In genomic region chr3:122378634-122379033, GRCm38 (mm10) we compare ENCODE assay signal across 25 mouse cellular contexts.
DNase-seq lines count a peak whose midpoint lies in the region; ATAC-seq lines count a peak whose summit lies in the region.
"Had no signal": no experiment of that assay in that cellular context is flagged by ENCODE, and none has a peak within 500 bp of the region (broad histone marks: within the 10 kb centered on the region; RNA-seq: fewer than 3 reads in every experiment).

No protein-coding gene starts in this region.

- ATAC-seq in hindbrain, embryonic 14.5 days (ENCODE audit: low FRiP score), result no peak
- ATAC-seq in hematopoietic stem cell, adult 5-6 weeks (replicated peaks in 1 of 2; ENCODE audit: insufficient read depth in 1 of 2, low FRiP score in 2 of 2, low TSS enrichment in 1 of 2, low read depth in 1 of 2, poor library complexity in 2 of 2, severe bottlenecking in 2 of 2), result peak; percentile 79 to 82
- peak; percentile 67 for ATAC-seq in megakaryocyte, adult 5-6 weeks (ENCODE audit: poor library complexity, severe bottlenecking)
- ATAC-seq: forebrain, postnatal 0 days; liver, embryonic 12.5 days had no signal

- 81% methylated on average over 6 of the region's 6 CpGs for WGBS in hindbrain, embryonic 10.5 days
- WGBS in hindbrain, embryonic 14.5 days, result 89% methylated on average over 6 of the region's 6 CpGs

- peaks cover 36% of the 10 kb centered on the region for H3K4me1 ChIP-seq in hindbrain, embryonic 10.5 days (replicated peaks)
- peaks cover 6% of the 10 kb centered on the region; the same call in 1 of the 2 replicates for H3K4me1 ChIP-seq in hindbrain, embryonic 14.5 days (replicated peaks; ENCODE audit: control insufficient read depth, insufficient read depth, low read length)
- H3K4me1 ChIP-seq: liver, embryonic 12.5 days had no signal

- no peaks in the 10 kb centered on the region for H3K27me3 ChIP-seq in hindbrain, embryonic 10.5 days (ENCODE audit: insufficient read depth, poor library complexity, severe bottlenecking)
- no peaks in the 10 kb centered on the region for H3K27me3 ChIP-seq in hindbrain, embryonic 14.5 days (ENCODE audit: control insufficient read depth, insufficient read depth, low read length)
- H3K27me3 ChIP-seq: limb, embryonic 12.5 days; stomach, embryonic 15.5 days had no signal

- no peak overlapping the region for H3K4me3 ChIP-seq in hindbrain, embryonic 10.5 days
- no peak overlapping the region for H3K4me3 ChIP-seq in hindbrain, embryonic 14.5 days (replicated peaks; ENCODE audit: low read length)
- H3K4me3 ChIP-seq: embryonic facial prominence, embryonic 10.5 days; forebrain, embryonic 10.5 days; layer of hippocampus, adult 2 months; limb, embryonic 12.5 days; liver, embryonic 12.5 days; stomach, embryonic 15.5 days had no signal

- no peaks in the 10 kb centered on the region for H3K9me3 ChIP-seq in hindbrain, embryonic 10.5 days
- no peaks in the 10 kb centered on the region for H3K9me3 ChIP-seq in hindbrain, embryonic 14.5 days (ENCODE audit: control insufficient read depth, low read length)
- H3K9me3 ChIP-seq: embryonic facial prominence, embryonic 10.5 days; forebrain, embryonic 10.5 days; limb, embryonic 12.5 days; liver, embryonic 12.5 days; stomach, embryonic 15.5 days had no signal

- H3K4me2 ChIP-seq in hindbrain, embryonic 14.5 days (replicated peaks), result no peak overlapping the region
- H3K4me2 ChIP-seq: limb, embryonic 12.5 days; liver, embryonic 12.5 days; lung, embryonic 14.5 days; midbrain, embryonic 11.5 days; stomach, embryonic 15.5 days had no signal

- DNase-seq in hindbrain, embryonic 10.5 days (ENCODE audit: low spot score), result no peak
- no peak for DNase-seq in hindbrain, embryonic 14.5 days (ENCODE audit: low spot score)
- DNase-seq in 416B (ENCODE audit: low read depth), result peak; percentile 95
- no peak for DNase-seq in spleen, postnatal 36 days (ENCODE audit: low spot score in 2 of 2)
- no peak for DNase-seq in layer of hippocampus, postnatal 10 days (ENCODE audit: low spot score in 2 of 2)
- no peak for DNase-seq in kidney, postnatal 25 days
- DNase-seq: adrenal gland, postnatal 25 days; cerebellum, adult 9-11 months; forebrain, postnatal 0 days; gastrocnemius, postnatal 36 days; kidney, adult 18-20 months; kidney, postnatal 10 days; layer of hippocampus, postnatal 36 days; lung, embryonic 14.5 days; thymus, adult 2 months; thymus, postnatal 4 days had no signal

- peak overlapping the region; percentile 40; the same call in 1 of the 2 replicates for H3K27ac ChIP-seq in hindbrain, embryonic 10.5 days
- no peak overlapping the region for H3K27ac ChIP-seq in hindbrain, embryonic 14.5 days
- H3K27ac ChIP-seq: layer of hippocampus, adult 2 months; limb, embryonic 12.5 days; liver, embryonic 12.5 days; stomach, embryonic 15.5 days had no signal

- H3K9ac ChIP-seq in hindbrain, embryonic 14.5 days, result no peak overlapping the region
- H3K9ac ChIP-seq: forebrain, postnatal 0 days; limb, embryonic 12.5 days; liver, embryonic 12.5 days; lung, embryonic 14.5 days; stomach, embryonic 15.5 days had no signal

- no peaks in the 10 kb centered on the region for H3K36me3 ChIP-seq in hindbrain, embryonic 10.5 days
- H3K36me3 ChIP-seq in hindbrain, embryonic 14.5 days (replicated peaks; ENCODE audit: control insufficient read depth, insufficient read depth), result no peaks in the 10 kb centered on the region
- H3K36me3 ChIP-seq: embryonic facial prominence, embryonic 10.5 days; forebrain, embryonic 10.5 days; limb, embryonic 12.5 days; liver, embryonic 12.5 days; stomach, embryonic 15.5 days had no signal
